Mouse (Mus musculus): ENCODE results near the gene Bag2.

GRCm38 (mm10) chr1:33768827-33769226 lies 11.2 kb upstream of the Bag2 start:
- TF ChIP-seq CTCF (IDR thresholded peaks at IDR 0.05; ENCODE audit: low read depth) (no peak), EP300 (optimal IDR thresholded peaks at IDR 0.05) (no peak)
